Mouse (Mus musculus) adrenal gland, postnatal 36 days (tissue): ENCODE measurements at regions not wholly inside any gene's neighbourhood (a gene's known extent, or its start where the extent isn't known, plus 50 kb on each side); places are given as distances from the start of the nearest gene placed in this dataset.

ENCODE experiments used
- DNase-seq, 2 experiments: peaks; one replicate each; pipeline ENCODE4 v3.0.0; 2021; ENCODE audit warnings: mixed read lengths in 1 of 2

DNA sequence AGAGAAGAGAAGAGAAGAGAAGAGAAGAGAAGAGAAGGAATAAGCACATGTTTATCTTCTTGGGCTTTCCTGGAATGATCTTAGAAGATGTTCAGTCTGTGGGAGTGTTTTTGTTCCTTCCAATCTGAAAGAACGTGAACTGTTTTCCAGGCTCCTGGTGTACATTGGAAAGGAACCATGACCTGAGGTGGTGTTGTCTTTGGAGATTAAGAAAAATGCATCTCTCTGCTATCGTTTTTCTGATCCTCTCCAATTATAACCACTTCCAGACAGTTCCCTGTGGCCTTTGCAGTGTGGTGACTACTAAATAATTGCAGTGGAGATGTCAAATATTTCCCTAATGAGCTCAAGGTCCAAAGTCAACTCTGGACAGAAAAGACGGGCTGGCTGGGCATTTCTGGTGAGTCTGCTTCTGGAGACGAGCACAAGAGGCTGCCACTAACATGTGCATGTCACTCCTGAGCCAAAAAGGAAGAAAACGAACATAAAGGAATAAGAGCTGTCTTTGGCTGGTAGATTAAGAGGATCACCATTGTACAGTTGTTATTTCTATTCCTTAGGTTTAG, 431.7 kb downstream of the Adgrl2 start:
- no peak for DNase-seq

DNA sequence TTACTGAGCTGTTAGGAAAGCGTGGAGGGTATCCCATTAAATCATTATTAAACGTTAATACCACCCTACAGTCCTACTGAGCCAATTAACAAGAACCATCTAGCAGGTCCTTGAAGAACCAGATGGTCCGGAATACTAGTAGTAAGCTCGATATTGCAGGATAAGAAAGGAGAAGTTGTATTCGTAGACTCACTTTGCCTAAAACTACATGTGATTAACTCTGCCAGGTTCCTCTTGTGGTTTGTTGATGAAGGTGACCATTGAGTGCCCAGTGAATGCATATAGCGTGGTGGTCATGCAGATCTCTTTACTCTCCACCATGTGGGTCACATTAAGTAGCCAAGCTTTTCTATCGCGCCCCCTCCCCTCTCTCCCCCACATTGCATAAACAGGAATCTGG, 435.0 kb downstream of the Adgrl2 start:
- DNase-seq, result no peak

DNA sequence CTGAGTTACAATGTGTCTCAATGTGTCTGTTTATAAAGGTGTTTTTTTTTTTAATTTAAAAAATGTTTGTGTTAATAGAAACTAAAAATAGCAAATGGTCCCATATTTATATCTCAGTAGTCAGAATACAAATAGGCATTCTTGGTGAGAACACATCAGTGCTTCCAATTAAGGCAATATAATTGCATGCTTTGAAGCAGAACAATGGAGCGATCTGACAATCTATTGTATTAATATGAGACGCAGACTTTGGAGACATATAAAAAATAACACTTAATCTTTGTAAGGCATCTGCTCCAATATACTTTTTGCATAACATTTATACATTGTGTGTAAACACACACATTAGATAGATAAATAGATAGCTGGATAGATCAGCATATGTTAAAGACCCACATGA, 439.6 kb downstream of the Adgrl2 start:
- no peak for DNase-seq

DNA sequence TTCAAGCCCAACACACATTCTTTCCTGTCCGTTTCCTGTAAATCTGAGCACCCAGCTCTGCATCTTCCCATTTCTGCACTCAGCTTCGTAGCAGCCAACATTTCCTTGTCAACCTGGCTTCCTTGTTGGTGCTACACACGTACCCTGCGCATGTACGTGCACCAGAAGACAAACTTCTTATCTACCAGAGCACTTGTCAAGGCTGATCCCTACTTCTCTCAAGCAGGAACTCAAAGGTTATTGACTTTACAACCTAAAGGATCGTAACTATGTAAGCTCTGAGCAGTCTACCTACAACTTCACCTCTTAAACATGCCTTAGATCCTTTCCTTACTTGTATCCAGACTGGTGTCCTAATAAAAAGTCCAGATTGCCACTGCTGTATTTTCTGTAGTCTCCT, 445.4 kb downstream of the Adgrl2 start:
- DNase-seq, result no peak

DNA sequence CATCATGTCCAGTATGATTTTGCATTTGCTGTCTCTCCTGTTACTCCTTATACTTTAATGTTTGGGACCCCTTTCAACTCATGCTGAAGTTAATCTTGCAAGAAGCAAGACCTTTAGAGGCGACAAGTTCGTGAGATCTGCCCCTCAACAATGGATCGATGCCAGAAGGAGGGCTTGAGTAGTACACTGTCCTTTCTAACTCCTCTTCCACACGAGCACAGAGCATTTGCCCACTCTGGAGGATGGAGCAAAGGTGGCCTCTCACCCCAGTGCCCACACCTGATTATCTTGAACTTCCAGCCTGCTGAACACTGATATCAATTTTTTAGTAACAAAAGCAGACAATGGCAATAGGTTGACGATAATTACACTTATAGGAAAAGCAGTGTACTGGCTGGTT, 448.1 kb downstream of the Adgrl2 start:
- DNase-seq, result no peak

DNA sequence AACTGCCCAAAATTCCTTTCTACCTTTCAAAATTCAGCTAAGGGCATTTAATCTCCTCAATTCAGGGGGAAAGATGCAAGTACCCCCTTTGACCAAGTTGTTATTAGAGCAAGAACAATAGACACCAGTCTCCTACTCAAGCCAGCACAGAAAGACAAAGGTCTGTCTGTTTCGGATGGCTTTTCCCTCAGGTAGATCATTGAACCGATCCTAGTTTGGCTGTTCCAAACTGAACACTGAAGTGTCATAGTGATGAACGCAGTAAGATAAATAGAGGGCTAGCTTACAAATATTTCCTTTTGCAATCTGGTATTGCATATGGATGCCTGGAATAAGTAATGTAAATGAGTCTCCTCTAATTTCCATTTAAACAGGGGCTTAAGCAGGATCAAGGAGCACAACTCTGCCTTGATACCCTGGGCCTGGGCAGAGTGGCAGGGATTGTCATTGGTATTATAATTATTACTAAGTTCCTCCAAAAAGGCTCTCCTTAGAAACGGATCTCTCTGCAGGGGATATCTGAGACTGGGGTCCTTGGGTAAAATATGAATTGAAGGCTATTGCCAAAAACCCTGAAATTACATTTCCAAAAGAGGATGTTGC, 452.6 kb downstream of the Adgrl2 start:
- DNase-seq, result no peak

DNA sequence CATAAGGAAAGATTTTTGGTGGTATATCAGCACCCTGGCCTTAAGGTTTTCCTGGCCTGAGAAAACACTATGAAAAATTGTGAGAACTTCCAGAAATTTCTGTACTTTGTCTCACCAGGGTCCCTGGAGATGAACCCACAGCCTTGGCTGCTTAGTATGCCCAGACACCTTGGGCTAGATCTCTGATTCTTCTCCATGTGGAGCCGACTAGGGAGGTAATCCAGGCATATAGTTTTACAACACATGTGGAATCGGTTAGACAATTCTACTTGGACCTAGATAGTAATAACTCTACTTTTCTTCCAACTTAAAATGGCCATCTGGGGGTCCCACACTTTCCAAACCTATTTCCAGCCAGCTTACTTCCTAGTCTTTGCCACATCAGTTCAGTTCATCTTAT, 460.5 kb downstream of the Adgrl2 start:
- no peak for DNase-seq

DNA sequence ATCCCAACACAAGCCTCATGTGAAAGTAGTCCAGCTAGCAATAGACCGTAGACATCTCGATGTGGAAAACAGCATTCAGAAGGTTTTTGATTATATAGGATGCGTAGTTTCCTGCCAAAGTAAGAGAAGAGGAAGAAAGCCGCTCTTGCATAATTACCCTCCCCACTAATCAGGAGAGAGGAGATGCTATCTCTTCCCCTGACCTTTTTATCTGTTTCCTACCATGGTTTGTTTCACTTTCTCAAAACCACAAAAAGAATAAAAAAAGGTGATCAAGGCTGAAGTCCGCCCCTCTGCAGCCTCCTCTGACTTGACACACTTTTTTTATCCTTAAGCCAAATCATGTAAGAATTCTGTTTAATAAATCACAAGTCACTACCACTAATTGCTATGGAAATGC, 480.0 kb downstream of the Adgrl2 start:
- no peak for DNase-seq

DNA sequence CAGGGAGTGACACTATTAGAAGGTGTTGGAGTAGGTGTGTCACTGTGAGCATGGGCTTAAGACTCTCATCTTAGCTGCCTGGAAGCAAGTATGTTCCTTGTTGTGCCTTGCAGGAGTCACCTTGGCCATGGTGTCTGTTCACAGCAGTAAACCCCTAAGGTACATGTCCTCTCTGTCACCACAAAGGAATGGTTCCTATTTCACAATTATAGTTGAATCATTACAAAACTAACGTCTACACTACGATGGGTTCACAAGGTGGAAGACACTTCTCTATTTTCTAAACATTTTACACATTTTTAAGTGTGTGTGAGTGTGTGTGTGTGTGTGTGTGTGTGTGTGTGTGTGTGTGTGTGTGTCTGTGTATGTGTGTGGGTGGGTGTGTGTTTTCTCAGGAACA, 485.4 kb downstream of the Adgrl2 start:
- DNase-seq, result no peak

DNA sequence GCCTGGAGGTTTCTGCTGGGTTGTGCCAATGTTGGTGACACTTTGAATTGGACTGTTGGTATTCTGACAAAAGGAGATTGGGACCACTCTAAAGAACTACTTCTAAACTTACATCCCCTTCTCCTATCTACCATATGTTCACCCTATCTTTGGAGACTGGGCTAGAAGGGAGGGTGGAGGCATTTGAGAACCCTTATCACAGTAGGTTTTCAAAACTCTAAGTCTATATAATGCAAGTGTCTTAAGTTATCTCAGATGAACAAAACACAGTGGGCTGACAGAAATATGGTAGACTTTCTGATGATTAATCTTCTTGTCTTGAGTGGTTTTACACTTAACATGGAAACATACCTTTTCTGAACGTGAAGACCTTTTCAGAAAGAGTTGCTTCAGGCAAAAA, 486.9 kb downstream of the Adgrl2 start:
- no peak for DNase-seq

DNA sequence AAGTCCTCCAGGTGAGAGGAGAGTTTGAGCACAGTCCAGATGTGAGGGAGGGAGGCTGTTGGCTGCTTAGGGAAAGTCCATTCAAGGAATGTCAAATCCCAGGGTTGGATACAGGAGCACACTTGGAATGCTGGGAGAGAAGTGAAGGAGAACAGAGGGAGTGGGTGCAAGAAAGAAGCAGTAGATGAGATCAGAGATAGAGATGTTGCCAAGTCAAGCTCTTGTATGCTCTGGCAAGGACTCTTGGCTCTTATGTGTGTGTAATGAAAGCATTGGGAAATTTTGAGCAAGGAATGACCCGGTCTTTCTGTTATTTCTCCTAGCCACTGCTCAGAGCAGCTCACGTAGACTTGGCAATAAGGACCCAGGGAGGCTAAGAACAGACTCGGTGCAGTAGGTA, 488.6 kb downstream of the Adgrl2 start:
- no peak for DNase-seq

DNA sequence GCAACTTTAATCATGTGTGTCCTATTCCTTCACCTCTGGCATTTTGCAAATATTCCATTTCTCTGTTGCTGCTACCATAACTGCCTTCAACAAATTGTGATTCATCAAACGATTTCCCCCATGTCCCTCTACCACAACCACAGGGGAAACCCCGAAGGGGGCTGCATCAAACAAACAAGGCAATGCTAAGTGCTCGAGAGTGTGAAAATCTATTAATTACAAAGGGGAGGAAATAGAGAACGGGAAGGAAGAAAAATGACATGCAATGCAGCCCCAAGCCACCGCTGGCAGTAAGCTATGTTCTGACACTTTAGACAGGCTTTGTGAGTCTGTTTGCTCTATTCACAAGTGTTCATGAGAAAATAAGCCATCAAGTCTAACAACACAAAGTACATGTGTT, 493.7 kb downstream of the Adgrl2 start:
- DNase-seq, result no peak

DNA sequence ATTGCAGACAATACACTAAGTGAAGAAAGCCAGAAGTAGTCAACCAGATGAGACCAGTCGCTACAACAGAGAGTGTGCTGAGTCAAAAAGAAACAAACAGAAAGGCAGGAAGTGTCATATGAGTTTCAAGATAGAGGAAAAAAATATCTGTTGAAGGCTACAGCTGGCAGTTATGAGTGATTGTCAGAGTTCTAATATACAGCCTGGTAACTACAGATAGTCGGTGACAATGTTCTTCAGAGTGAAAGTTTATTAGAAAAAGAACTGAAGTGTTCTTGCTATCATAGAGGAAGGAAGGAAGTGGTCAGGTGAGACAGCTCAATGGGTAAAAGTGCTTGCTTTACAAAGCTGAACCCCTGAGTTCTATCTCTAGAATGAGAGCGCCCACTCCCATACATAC, 499.1 kb downstream of the Adgrl2 start:
- no peak for DNase-seq

DNA sequence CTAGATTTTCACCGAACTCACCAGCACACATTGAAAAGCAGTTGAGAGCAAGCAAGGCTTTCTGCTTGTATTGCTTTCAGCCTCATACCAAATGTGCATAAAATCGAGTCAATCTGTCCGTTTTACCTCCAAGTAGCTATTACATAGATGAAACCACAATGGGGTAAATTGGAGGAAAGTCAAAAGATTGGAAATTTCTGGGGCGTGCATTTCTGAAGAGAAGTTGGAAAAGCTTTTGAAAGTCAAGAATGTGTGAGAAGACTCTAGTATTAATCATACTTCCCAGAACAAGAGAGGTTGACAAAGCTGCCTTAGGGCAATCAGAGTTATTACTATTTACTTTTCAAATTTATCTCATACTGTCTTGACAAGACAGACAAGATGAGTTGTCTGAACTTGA, 501.2 kb downstream of the Adgrl2 start:
- no peak for DNase-seq

DNA sequence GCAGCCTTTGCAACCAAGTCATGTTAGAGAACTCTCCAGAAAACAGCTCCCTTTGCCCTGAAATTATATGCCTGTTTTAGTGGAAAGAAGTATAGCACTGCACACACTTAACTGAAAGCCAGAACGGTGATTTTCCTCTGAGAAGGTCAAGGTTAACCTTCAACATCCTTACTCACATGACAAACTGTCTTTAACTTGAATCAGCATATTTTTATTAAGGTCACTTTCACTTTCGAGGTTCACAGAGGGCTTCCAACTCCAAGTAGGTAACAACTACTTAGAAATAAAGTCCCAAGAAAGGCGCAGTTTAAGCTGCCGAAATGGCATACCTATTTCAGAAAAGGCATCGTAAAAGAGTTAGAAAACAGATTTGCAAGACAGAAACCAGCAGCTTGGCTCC, 502.4 kb downstream of the Adgrl2 start:
- peak in 1 of 2 experiments; percentile 18 for DNase-seq

DNA sequence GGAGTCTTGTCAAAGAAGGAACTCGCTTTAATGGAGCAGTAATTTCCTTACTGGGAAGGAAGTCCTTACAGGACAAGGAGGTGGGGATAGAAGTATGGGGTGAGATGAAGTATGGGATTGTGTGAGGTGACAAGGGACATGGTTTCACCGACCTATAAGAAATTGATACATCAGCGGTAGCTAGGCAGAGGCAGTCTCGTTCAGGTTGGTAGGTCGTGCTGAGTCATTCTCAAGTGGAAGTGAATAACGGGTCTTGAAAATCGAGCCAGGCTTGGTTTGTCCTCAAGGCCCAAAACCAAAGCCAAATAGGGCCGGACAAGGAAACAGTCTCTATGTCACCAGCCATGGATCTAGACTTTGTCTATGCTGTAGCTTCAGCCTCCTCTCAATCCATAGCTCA, 514.5 kb downstream of the Adgrl2 start:
- no peak for DNase-seq

DNA sequence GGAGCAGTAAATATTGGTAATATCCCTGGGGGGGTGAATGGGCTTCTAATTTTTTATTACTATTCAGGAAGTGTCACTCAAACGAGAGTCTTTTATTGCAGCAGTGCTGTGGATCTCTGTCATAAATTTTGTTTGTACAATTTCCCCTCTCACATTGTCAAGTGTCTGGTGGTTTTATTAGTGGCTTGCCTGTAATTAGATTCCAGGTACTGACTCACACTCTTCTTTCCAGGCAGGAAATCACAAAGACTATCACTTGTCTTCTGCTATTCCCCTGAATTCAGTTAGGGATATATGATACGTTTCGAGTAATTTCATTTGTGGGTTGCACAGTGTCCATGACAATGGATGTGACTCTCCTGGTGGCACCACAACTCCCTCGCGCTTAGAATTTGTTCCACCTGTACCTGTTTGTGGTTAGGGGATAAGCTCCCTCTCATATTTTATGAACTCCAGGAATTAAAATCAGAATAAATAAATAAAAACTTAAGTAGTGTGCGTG, 517.4 kb downstream of the Adgrl2 start:
- DNase-seq, result no peak

DNA sequence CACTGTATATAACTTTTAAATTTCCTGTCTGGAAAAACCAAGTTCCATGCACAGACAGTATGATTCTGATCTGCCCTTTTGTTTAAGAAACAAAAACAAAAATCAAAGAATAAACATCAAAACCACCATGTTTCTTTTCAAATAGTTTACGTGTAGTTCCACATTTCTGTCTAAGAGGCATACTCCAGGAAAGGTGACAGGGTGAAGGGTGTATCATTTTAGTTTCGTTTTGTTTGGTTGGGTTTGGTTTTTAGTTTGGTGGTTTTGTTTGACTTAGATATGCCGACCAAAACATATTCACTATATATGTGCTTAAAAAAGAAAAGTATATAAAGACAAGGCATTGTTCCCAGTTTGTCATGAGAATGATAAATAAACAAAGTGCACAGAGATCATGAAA, 524.9 kb downstream of the Adgrl2 start:
- DNase-seq, result no peak

DNA sequence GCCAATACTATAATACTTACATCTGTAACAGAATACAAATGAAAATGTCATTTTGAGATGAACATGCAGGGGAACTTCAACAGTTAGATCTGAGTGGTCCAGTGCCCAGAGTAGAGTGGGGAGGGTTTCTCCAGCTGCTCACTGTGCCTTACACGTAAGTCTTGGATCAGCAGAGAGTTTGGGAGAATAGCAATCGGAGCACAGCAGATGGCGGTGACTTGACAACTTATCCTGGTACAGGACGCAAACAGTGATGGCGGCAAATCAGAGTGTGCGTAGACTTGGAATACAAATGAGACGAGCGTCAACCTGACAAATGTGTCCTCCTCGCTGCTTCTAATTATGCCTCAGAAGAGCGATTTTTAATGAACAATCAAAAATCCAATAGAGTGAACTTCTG, 527.6 kb downstream of the Adgrl2 start:
- no peak for DNase-seq

DNA sequence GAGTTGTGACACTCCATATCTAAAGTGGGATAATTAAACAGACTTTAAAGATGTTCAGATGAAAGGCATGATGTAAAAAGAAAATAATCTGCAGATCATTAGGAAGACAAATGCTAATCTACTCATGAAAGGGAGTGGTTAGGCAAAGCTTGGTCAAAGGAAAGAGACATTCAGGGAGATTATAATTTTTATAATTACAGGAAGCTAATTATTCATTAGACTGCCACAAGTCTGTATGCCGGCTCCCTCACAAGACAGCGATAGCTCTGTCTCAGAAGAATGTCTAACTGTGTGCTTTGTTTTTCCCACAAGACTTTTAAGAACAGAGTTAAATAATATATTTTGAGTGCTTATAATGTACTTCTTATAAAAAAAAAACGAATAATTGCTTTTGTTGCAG, 541.5 kb downstream of the Adgrl2 start:
- no peak for DNase-seq

DNA sequence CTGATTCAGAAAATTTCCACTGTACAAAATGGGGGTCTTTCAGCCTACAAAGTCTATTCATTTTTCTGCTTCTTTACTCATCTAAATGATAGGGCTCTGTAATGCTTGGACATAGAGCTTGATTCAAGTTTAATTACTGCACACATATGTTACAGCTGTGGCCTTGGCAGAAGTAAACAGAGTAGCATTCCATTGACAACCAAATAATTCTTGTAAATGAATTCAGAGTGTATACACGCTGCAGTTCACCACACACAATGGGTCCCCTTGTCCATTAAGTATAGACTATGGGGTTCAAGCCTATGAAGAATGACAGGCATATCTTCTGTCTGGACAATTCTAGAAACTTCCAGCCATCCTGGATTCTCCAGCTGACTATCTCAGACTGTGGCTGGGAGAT, 541.9 kb downstream of the Adgrl2 start:
- DNase-seq, result no peak

DNA sequence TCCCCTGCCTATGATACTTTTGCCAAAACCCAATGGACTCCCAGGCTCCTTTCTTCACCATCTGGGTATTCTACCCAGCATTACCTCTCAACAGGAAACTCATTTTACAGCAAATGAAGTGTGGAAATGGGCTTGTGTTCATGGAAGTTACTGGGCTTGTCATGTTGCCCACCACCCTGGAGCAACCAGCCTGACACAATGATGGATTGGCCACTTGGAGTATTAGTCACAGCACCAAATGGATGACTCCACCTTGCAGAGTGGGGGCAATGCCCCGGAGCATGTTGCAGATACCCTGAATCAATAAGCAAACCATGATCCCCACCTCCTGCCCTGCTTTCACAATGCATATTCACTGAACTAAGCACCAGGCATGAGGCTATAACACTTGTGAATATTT, 543.5 kb downstream of the Adgrl2 start:
- DNase-seq, result peak in 1 of 2 experiments; percentile 5

DNA sequence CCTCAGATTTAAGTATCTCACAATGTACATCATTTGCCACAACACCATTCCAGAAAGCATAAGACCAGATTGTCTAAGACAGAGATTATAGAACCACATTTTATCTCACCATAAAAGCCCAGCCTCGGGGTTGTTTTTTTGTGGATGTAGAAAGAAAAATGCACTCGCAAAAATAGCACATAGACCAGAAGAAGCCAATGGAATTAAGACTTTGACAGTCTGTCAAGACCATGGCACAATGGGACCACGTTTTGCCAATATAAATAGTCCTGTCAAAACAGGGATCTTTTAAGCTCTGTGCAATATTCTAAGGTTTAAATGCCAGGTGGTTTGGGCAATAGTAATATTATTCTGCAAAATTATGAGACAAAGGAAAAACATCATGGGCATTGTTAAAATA, 547.3 kb downstream of the Adgrl2 start:
- DNase-seq, result no peak

DNA sequence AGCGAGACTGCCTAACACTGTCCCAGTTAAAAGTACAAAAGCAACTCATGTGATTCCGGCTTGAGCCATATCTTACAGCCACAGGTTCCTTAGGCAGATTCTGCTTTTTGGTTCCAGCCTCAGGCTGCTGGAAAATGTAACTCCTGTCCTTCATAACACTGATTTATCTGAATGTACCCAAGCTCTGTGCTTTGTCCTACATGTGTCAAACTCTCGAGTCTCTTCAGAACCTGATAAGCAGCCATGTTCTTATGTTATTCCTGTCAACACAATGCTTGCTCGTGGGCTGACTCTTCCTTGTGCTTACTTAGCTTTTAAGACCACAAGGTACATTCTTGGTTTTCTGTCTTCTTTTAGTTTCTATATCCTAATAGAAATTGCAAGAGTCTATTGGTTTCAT, 556.3 kb downstream of the Adgrl2 start:
- no peak for DNase-seq
